Mouse (Mus musculus): Measurements from ENCODE around the gene Naalad2.

- TF ChIP-seq CTCF (IDR thresholded peaks at IDR 0.05; ENCODE audit: low read depth) = no peak
- no peak for TF ChIP-seq EP300 (optimal IDR thresholded peaks at IDR 0.05)
Measured at GRCm38 (mm10) chr9:18404118-18404517, 1.3 kb upstream of the Naalad2 start, which contains the start of gene Ubtfl1.

Measured in stomach, postnatal 0 days (tissue).